Mouse (Mus musculus): ENCODE measurements at regions not wholly inside any gene's neighbourhood (a gene's known extent, or its start where the extent isn't known, plus 50 kb on each side); places are given as distances from the start of the nearest gene placed in this dataset.

DNA sequence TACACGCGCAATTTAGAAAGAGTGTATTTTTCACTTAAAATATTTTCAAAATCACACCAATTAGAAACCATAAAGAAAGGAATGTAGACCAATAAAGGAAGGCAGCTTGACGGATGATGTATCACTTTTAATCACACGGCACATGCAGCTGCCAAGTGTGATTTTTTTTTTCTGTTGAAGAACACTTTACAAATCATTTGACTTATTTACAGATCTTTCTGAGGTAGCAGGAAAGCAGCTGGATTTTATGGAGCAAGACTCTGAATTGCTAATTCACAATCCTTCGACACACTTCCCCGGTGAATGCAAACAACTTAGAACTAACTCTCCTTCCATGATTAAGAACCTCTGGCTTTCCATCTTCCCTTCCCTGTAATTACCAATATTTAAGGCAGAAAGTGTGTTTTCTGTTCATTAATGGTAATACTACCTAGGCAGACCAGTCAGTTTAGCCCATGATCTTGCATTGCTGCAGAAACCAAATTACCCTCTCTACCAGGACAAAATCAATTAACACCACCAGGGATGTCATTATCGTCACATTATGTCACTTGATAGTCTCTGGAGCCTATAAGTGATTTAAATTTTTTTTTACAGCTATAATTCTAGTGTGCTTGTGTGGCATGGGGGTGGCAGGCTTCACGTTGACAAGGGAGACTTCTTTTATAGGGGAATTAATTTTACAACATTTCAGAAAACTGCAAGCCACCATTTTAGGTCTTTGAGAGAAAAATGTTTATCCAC, 239.3 kb upstream of the Veph1 start:
- Histone ChIP-seq H3K27ac (ENCODE audit: low read length) (no peak overlapping the region), H3K9me3 (ENCODE audit: low read length) (no peaks in the 10 kb centered on the region), H3K4me1 (ENCODE audit: insufficient read depth, low read length) (no peaks in the 10 kb centered on the region), H3K27me3 (ENCODE audit: insufficient read depth, low read length) (no peaks in the 10 kb centered on the region), H3K4me2 (replicated peaks; ENCODE audit: low read depth, low read length) (no peak overlapping the region), H3K9ac (replicated peaks; ENCODE audit: low read length) (no peak overlapping the region), H3K4me3 (ENCODE audit: low read length) (no peak overlapping the region), H3K36me3 (ENCODE audit: insufficient read depth, low read length) (no peaks in the 10 kb centered on the region)
- 34% methylated on average over 8 of the region's 8 CpGs for WGBS
- no peak for ATAC-seq (ENCODE audit: low FRiP score, low TSS enrichment)

DNA sequence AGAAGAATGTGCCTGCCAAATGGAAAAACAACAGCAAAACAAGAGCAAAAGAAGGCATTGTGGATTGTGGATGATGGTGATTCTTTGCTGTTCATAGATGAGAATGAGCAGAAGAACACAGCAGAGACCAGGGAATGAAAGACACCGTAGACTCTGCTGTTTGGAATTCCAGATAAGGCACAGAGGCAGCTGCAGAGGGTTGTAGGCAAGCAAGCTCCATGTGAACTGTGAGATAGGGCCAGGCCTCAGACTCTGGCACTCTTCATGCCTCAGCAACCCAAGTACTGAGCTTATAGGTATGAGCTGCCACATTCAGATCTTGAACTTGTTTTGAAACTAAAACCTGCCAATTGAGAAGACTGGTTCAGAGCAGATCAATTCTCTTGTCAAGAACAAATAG, 223.3 kb upstream of the Veph1 start:
- Histone ChIP-seq H3K4me2 (replicated peaks; ENCODE audit: low read depth, low read length) (no peak overlapping the region), H3K36me3 (ENCODE audit: insufficient read depth, low read length) (no peaks in the 10 kb centered on the region), H3K4me3 (ENCODE audit: low read length) (no peak overlapping the region), H3K4me1 (ENCODE audit: insufficient read depth, low read length) (no peaks in the 10 kb centered on the region), H3K9me3 (ENCODE audit: low read length) (no peaks in the 10 kb centered on the region), H3K9ac (replicated peaks; ENCODE audit: low read length) (no peak overlapping the region), H3K27me3 (ENCODE audit: insufficient read depth, low read length) (no peaks in the 10 kb centered on the region), H3K27ac (ENCODE audit: low read length) (no peak overlapping the region)
- WGBS, result 80% methylated on average over 1 of the region's 1 CpGs
- no peak for ATAC-seq (ENCODE audit: low FRiP score, low TSS enrichment)

DNA sequence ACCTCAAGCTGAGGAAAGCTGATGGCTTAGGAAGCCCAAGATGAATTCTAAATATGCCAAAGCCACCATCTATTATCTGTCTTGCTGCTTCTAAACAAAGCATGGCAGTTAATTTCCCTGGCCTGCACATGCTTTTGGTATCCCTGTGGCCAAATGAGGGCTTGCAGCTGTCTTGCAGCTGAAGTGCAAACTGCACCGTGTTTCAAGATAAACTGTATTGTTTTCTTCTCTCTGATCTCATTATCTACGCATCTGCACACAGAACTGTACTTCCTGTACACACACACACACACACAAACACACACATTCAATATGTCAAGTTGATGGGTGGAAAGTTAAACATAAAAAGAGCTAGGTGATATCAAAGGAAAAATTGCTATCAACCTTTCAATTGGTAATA, 221.7 kb upstream of the Veph1 start:
- Histone ChIP-seq H3K27me3 (ENCODE audit: insufficient read depth, low read length) (no peaks in the 10 kb centered on the region), H3K9me3 (ENCODE audit: low read length) (no peaks in the 10 kb centered on the region), H3K4me3 (ENCODE audit: low read length) (no peak overlapping the region), H3K4me1 (ENCODE audit: insufficient read depth, low read length) (no peaks in the 10 kb centered on the region), H3K9ac (replicated peaks; ENCODE audit: low read length) (no peak overlapping the region), H3K36me3 (ENCODE audit: insufficient read depth, low read length) (no peaks in the 10 kb centered on the region), H3K4me2 (replicated peaks; ENCODE audit: low read depth, low read length) (no peak overlapping the region), H3K27ac (ENCODE audit: low read length) (no peak overlapping the region)
- 38% methylated on average over 2 of the region's 2 CpGs for WGBS
- no peak for ATAC-seq (ENCODE audit: low FRiP score, low TSS enrichment)

DNA sequence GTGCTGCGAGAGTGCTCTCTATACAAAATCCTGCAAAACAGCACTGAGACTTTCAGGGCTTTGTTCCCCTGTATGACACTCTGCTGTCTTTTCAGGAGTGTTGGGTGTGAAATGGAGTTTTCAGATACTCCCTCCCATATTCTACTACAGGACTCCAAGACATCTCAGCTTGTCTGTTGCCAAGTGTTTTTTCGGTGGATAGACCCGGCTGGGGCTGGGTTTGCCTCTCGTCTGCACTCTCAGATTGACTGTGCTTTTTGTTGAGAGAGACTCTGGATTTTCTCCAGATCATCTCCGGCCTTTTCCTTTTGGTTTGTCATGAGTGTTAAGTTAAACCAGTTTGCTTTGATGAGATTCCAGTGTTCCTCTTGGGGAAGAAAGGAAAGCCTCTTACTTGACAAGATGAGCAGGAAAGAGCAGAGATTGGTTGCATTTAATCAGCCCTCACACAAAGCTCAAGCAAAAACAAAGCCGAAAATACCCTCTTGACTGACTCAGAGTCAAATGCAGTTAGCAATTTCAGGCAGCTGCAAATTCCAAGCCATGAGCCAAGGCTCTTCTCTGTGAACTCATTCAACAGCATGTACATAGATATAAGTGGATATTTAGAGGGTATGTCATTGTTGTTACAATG, 219.3 kb upstream of the Veph1 start:
- no peak for ATAC-seq (ENCODE audit: low FRiP score, low TSS enrichment)
- H3K4me1 ChIP-seq (ENCODE audit: insufficient read depth, low read length), result no peaks in the 10 kb centered on the region
- H3K27me3 ChIP-seq (ENCODE audit: insufficient read depth, low read length), result no peaks in the 10 kb centered on the region
- H3K4me3 ChIP-seq (ENCODE audit: low read length), result no peak overlapping the region
- no peaks in the 10 kb centered on the region for H3K9me3 ChIP-seq (ENCODE audit: low read length)
- 83% methylated on average over 6 of the region's 6 CpGs for WGBS
- H3K9ac ChIP-seq (replicated peaks; ENCODE audit: low read length), result no peak overlapping the region
- no peak overlapping the region for H3K27ac ChIP-seq (ENCODE audit: low read length)
- H3K4me2 ChIP-seq (replicated peaks; ENCODE audit: low read depth, low read length), result no peak overlapping the region
- no peaks in the 10 kb centered on the region for H3K36me3 ChIP-seq (ENCODE audit: insufficient read depth, low read length)

DNA sequence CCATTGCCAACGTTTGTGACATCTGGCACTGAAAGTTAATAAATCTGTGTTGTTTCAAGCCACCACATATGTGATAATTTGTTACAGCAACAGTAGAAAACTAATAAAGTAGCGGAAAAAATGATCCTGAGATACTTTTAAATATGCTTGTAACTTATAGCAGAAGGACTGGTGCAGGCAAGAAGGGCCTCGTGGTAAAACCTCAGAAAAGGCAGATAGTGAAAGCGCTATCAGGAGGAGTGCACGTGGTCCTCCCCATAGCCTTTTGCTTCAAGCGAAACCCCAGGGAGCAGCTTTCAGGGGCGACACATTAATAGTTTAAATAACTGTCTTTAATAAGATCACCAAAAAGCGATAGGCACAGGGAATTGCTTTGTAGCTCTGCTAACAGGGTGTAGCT, 217.9 kb upstream of the Veph1 start:
- Histone ChIP-seq H3K9me3 (ENCODE audit: low read length) (no peaks in the 10 kb centered on the region), H3K36me3 (ENCODE audit: insufficient read depth, low read length) (no peaks in the 10 kb centered on the region), H3K4me3 (ENCODE audit: low read length) (no peak overlapping the region), H3K4me2 (replicated peaks; ENCODE audit: low read depth, low read length) (no peak overlapping the region), H3K27ac (ENCODE audit: low read length) (no peak overlapping the region), H3K9ac (replicated peaks; ENCODE audit: low read length) (no peak overlapping the region), H3K4me1 (ENCODE audit: insufficient read depth, low read length) (no peaks in the 10 kb centered on the region), H3K27me3 (ENCODE audit: insufficient read depth, low read length) (no peaks in the 10 kb centered on the region)
- ATAC-seq (ENCODE audit: low FRiP score, low TSS enrichment), result no peak
- 86% methylated on average over 8 of the region's 8 CpGs for WGBS

DNA sequence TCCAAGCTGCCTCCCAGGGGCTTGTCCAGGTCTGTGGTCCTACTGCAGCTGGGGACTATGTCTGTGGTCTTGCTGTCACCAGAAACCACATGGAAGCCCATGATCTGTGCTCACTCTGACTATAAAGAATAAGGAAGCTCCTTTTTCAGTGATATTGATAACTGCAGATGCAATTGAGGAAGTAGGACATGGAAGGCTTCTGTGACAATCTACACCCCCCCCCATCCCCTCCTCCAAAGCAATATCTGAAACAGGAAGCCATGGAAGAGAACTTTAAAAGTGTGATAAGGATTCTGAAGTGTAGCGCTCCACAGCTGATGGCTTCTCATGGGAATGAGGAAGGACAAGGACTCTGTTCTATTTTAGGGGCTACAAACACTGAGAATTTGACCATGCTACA, 215.8 kb upstream of the Veph1 start:
- 97% methylated on average over 1 of the region's 1 CpGs for WGBS
- ATAC-seq (ENCODE audit: low FRiP score, low TSS enrichment), result no peak
- H3K4me2 ChIP-seq (replicated peaks; ENCODE audit: low read depth, low read length), result no peak overlapping the region

DNA sequence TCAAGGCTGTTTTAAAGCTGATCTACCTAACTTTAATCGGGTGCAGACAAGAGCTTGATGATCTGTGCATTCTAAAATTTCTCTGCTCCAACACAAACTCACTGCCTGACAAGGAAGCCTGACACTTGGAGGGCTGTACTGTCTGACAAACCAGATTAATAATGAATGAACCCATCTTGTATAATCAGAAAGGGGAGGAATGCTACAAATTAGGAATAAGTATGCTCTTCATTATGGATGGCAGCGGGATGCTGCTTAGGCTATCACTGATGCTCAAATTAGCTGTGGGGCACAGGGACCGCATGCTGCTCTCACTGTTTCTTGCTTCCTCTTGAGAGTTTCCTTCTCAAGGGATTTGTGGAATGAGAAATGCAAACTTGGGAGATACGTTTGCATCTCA, 213.8 kb upstream of the Veph1 start:
- 85% methylated on average over 4 of the region's 4 CpGs for WGBS
- ATAC-seq (ENCODE audit: low FRiP score, low TSS enrichment), result no peak
- no peaks in the 10 kb centered on the region for H3K36me3 ChIP-seq (ENCODE audit: insufficient read depth, low read length)
- no peak overlapping the region for H3K4me3 ChIP-seq (ENCODE audit: low read length)
- no peaks in the 10 kb centered on the region for H3K4me1 ChIP-seq (ENCODE audit: insufficient read depth, low read length)
- H3K9me3 ChIP-seq (ENCODE audit: low read length), result no peaks in the 10 kb centered on the region
- H3K4me2 ChIP-seq (replicated peaks; ENCODE audit: low read depth, low read length), result no peak overlapping the region
- no peaks in the 10 kb centered on the region for H3K27me3 ChIP-seq (ENCODE audit: insufficient read depth, low read length)
- H3K27ac ChIP-seq (ENCODE audit: low read length), result no peak overlapping the region
- no peak overlapping the region for H3K9ac ChIP-seq (replicated peaks; ENCODE audit: low read length)

More for the DNA sequence above, 215.8 kb upstream of the Veph1 start:
- H3K9ac ChIP-seq (replicated peaks; ENCODE audit: low read length), result no peak overlapping the region
- H3K4me1 ChIP-seq (ENCODE audit: insufficient read depth, low read length), result no peaks in the 10 kb centered on the region
- H3K27me3 ChIP-seq (ENCODE audit: insufficient read depth, low read length), result no peaks in the 10 kb centered on the region
- H3K4me3 ChIP-seq (ENCODE audit: low read length), result no peak overlapping the region
- no peaks in the 10 kb centered on the region for H3K36me3 ChIP-seq (ENCODE audit: insufficient read depth, low read length)
- H3K9me3 ChIP-seq (ENCODE audit: low read length), result no peaks in the 10 kb centered on the region
- H3K27ac ChIP-seq (ENCODE audit: low read length), result no peak overlapping the region

DNA sequence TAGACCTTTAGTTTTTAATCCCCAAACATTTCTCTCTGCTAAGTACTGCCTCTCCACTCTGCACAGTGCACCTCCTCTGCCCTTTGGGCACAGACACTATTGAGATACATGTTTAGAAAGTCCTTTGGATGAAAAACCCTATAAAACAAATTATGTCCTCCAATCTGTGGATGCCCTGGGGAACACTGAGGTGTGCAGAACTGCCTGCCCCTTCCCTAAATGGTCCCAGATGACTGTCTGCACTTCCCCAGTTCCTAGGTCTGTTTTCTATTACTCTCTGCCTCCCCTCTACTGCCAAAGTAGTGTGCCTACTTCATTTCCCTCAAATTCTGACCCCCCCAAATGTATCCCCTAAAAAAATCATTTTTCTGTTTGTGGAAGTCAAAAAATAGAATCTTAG, 209.5 kb upstream of the Veph1 start:
- no peak overlapping the region for H3K9ac ChIP-seq (replicated peaks; ENCODE audit: low read length)
- no peak overlapping the region for H3K4me3 ChIP-seq (ENCODE audit: low read length)
- no peaks in the 10 kb centered on the region for H3K9me3 ChIP-seq (ENCODE audit: low read length)
- no peaks in the 10 kb centered on the region for H3K36me3 ChIP-seq (ENCODE audit: insufficient read depth, low read length)
- no peak overlapping the region for H3K27ac ChIP-seq (ENCODE audit: low read length)
- ATAC-seq (ENCODE audit: low FRiP score, low TSS enrichment), result no peak
- no peaks in the 10 kb centered on the region for H3K4me1 ChIP-seq (ENCODE audit: insufficient read depth, low read length)
- H3K27me3 ChIP-seq (ENCODE audit: insufficient read depth, low read length), result no peaks in the 10 kb centered on the region
- H3K4me2 ChIP-seq (replicated peaks; ENCODE audit: low read depth, low read length), result no peak overlapping the region

DNA sequence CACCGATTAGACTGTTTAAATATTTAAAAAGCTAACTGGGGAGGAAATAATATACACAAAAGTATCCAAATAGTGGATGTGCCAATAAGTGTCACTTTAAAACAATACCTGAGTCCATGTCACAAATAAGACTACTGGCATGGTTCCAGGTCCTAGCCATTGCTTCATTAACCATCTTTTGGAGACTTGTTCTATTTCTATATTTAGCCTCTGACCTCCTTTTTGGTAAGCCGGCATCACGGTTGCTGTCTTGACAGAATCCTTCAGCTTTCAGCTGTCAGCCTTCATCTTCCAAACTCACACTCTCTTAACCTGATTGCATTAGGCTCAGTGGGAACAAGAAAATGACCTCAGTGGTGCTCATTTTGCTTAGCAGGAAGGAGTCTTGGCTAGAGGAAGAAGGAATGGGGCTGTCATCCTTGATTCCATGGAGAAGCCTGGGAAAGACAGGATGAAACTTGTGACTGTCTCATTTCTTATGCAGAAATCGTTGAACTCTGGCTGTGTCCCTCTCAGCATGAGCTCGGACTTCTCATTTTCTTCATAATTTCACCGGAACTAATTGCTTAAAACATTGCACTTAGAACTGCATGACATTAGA, 208.9 kb upstream of the Veph1 start:
- ATAC-seq (ENCODE audit: low FRiP score, low TSS enrichment), result no peak
- Histone ChIP-seq H3K4me1 (ENCODE audit: insufficient read depth, low read length) (no peaks in the 10 kb centered on the region), H3K4me2 (replicated peaks; ENCODE audit: low read depth, low read length) (no peak overlapping the region), H3K9ac (replicated peaks; ENCODE audit: low read length) (no peak overlapping the region), H3K27ac (ENCODE audit: low read length) (no peak overlapping the region), H3K27me3 (ENCODE audit: insufficient read depth, low read length) (no peaks in the 10 kb centered on the region), H3K9me3 (ENCODE audit: low read length) (no peaks in the 10 kb centered on the region), H3K36me3 (ENCODE audit: insufficient read depth, low read length) (no peaks in the 10 kb centered on the region), H3K4me3 (ENCODE audit: low read length) (no peak overlapping the region)
- WGBS, result 85% methylated on average over 6 of the region's 6 CpGs

DNA sequence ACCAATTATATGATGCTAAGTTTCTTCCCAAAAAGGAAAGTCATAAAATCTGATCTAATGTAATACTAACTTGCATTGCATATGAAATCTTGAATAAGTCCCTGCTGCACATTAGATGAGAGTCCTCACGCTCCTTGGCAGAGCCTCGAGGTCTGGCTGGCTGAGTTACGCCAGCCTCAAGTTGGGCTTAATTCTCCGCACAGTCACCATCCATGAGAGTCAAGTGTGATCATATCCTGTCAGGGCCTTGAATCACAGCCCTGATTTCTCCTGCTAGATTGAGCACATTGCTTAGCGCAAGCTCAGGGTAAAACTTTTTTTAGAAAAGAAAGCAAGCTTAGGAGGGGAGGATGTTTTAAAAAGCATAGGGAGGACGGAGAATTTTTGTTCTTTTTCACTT, 208.1 kb upstream of the Veph1 start:
- Histone ChIP-seq H3K4me2 (replicated peaks; ENCODE audit: low read depth, low read length) (no peak overlapping the region), H3K4me1 (ENCODE audit: insufficient read depth, low read length) (no peaks in the 10 kb centered on the region), H3K9me3 (ENCODE audit: low read length) (no peaks in the 10 kb centered on the region), H3K27me3 (ENCODE audit: insufficient read depth, low read length) (no peaks in the 10 kb centered on the region), H3K9ac (replicated peaks; ENCODE audit: low read length) (no peak overlapping the region), H3K36me3 (ENCODE audit: insufficient read depth, low read length) (no peaks in the 10 kb centered on the region), H3K4me3 (ENCODE audit: low read length) (no peak overlapping the region), H3K27ac (ENCODE audit: low read length) (no peak overlapping the region)
- 79% methylated on average over 6 of the region's 6 CpGs for WGBS
- ATAC-seq (ENCODE audit: low FRiP score, low TSS enrichment), result no peak
